Mouse (Mus musculus): ENCODE measurements at regions not wholly inside any gene's neighbourhood (a gene's known extent, or its start where the extent isn't known, plus 50 kb on each side); places are given as distances from the start of the nearest gene placed in this dataset.

GRCm38 (mm10) chr14:46302601-46303000 lies 76.6 kb upstream of the Gm15217 start:
- Histone ChIP-seq H3K79me2 (ENCODE audit: control insufficient read depth, insufficient read depth) (no peaks in the 10 kb centered on the region), H3K4me2 (ENCODE audit: low read depth) (no peak overlapping the region), H3ac (ENCODE audit: control insufficient read depth, insufficient read length) (no peak overlapping the region), H3K4me3 (no peak overlapping the region), H3K36me3 (ENCODE audit: control insufficient read depth, insufficient read depth) (no peaks in the 10 kb centered on the region), H3K27me3 (ENCODE audit: control insufficient read depth, insufficient read depth, insufficient read length) (no peaks in the 10 kb centered on the region)
- TF ChIP-seq POLR2A (IDR thresholded peaks at IDR 0.05; ENCODE audit: insufficient read length, low read depth) (no peak), REST (IDR thresholded peaks at IDR 0.05; ENCODE audit: insufficient read depth, insufficient read length) (no peak), E2F4 (IDR thresholded peaks at IDR 0.05; ENCODE audit: insufficient read depth) (no peak), MYOG (IDR thresholded peaks at IDR 0.05; ENCODE audit: control insufficient read depth in 1 of 3, insufficient read depth in 1 of 3, insufficient read length in 2 of 3, low read depth in 2 of 3) (no peak), MAX (IDR thresholded peaks at IDR 0.05; ENCODE audit: low read depth) (no peak), MYOD1 (IDR thresholded peaks at IDR 0.05; ENCODE audit: control insufficient read depth in 1 of 3, insufficient read length in 2 of 3, low read depth in 2 of 3) (no peak), SRF (IDR thresholded peaks at IDR 0.05; ENCODE audit: control insufficient read depth, insufficient read length, low read depth) (no peak), TCF12 (IDR thresholded peaks at IDR 0.05; ENCODE audit: insufficient read depth, poor library complexity, severe bottlenecking) (no peak), CEBPB (IDR thresholded peaks at IDR 0.05; ENCODE audit: insufficient read depth, poor library complexity, severe bottlenecking) (no peak), USF1 (IDR thresholded peaks at IDR 0.05; ENCODE audit: low read depth) (no peak), TCF3 (IDR thresholded peaks at IDR 0.05; ENCODE audit: insufficient read length, low read depth) (no peak), POLR2AphosphoS2 (IDR thresholded peaks at IDR 0.05; ENCODE audit: insufficient read length, low read depth) (no peak)

DNA sequence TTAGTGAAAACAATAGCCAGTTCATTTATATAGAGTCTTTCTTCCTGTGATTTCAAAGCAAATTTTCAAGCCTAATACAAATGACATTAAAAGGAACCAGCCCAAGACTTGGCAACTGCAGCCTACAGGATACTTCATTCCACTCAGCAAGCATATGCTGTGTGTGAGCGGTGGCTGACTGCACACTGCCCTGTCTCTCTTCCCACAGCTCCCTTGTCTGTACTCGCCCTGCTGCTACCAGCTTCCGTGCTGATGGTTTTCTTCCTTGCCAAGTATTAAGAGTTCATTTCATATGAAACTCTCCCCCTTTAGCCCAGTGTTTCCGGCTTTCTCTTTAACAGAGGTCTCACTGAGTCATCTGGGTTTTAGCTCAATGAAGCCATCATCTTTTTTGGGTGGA lies 73.9 kb upstream of the Gm15217 start:
- no peaks in the 10 kb centered on the region for H3K27me3 ChIP-seq (ENCODE audit: control insufficient read depth, insufficient read depth, insufficient read length)

DNA sequence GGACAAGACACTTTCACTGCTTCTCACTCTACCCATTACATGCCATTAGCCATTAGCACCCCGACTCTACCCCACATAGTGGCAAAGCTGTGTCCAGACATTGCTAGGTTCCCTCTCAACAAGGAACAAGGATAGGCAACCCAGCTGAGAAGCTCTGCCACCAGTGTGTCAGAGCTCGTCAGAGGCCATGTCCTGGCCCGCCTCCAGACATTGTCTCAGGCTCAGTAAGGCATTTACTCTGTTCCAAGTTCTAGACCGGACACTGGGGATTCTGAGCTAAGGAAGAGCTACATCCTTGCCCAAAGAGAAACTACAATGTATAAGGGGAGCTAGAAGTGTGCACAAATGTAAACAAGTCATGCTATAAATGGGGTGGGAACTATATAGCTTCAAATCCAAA lies 66.2 kb upstream of the Gm15217 start:
- Histone ChIP-seq H3K4me3 (no peak overlapping the region), H3ac (ENCODE audit: control insufficient read depth, insufficient read length) (no peak overlapping the region), H3K4me2 (ENCODE audit: low read depth) (no peak overlapping the region), H3K79me2 (ENCODE audit: control insufficient read depth, insufficient read depth) (no peaks in the 10 kb centered on the region), H3K36me3 (ENCODE audit: control insufficient read depth, insufficient read depth) (no peaks in the 10 kb centered on the region), H3K27me3 (ENCODE audit: control insufficient read depth, insufficient read depth, insufficient read length) (peaks cover 5% of the 10 kb centered on the region)
- no peak for TF ChIP-seq USF1 (IDR thresholded peaks at IDR 0.05; ENCODE audit: low read depth)
- TF ChIP-seq POLR2A (IDR thresholded peaks at IDR 0.05; ENCODE audit: insufficient read length, low read depth), result no peak
- TF ChIP-seq SRF (IDR thresholded peaks at IDR 0.05; ENCODE audit: control insufficient read depth, insufficient read length, low read depth), result no peak

More for the DNA sequence above, 73.9 kb upstream of the Gm15217 start:
- H3ac ChIP-seq (ENCODE audit: control insufficient read depth, insufficient read length), result no peak overlapping the region
- no peaks in the 10 kb centered on the region for H3K36me3 ChIP-seq (ENCODE audit: control insufficient read depth, insufficient read depth)
- H3K4me2 ChIP-seq (ENCODE audit: low read depth), result no peak overlapping the region
- no peaks in the 10 kb centered on the region for H3K79me2 ChIP-seq (ENCODE audit: control insufficient read depth, insufficient read depth)
- no peak for TF ChIP-seq E2F4 (IDR thresholded peaks at IDR 0.05; ENCODE audit: insufficient read depth)
- no peak for TF ChIP-seq MYOG (IDR thresholded peaks at IDR 0.05; ENCODE audit: control insufficient read depth in 1 of 3, insufficient read depth in 1 of 3, insufficient read length in 2 of 3, low read depth in 2 of 3)
- no peak for TF ChIP-seq CEBPB (IDR thresholded peaks at IDR 0.05; ENCODE audit: insufficient read depth, poor library complexity, severe bottlenecking)
- TF ChIP-seq USF1 (IDR thresholded peaks at IDR 0.05; ENCODE audit: low read depth), result no peak
- TF ChIP-seq TCF12 (IDR thresholded peaks at IDR 0.05; ENCODE audit: insufficient read depth, poor library complexity, severe bottlenecking), result no peak
- TF ChIP-seq MAX (IDR thresholded peaks at IDR 0.05; ENCODE audit: low read depth), result no peak
- no peak for TF ChIP-seq SRF (IDR thresholded peaks at IDR 0.05; ENCODE audit: control insufficient read depth, insufficient read length, low read depth)
- no peak for TF ChIP-seq REST (IDR thresholded peaks at IDR 0.05; ENCODE audit: insufficient read depth, insufficient read length)
- TF ChIP-seq MYOD1 (IDR thresholded peaks at IDR 0.05; ENCODE audit: control insufficient read depth in 1 of 3, insufficient read length in 2 of 3, low read depth in 2 of 3), result no peak
- TF ChIP-seq POLR2AphosphoS2 (IDR thresholded peaks at IDR 0.05; ENCODE audit: insufficient read length, low read depth), result no peak
- no peak for TF ChIP-seq POLR2A (IDR thresholded peaks at IDR 0.05; ENCODE audit: insufficient read length, low read depth)
- TF ChIP-seq TCF3 (IDR thresholded peaks at IDR 0.05; ENCODE audit: insufficient read length, low read depth), result no peak
- H3K4me3 ChIP-seq, result no peak overlapping the region

- H3K27me3 ChIP-seq (ENCODE audit: control insufficient read depth, insufficient read depth, insufficient read length), result peaks cover 5% of the 10 kb centered on the region
- no peak overlapping the region for H3K4me3 ChIP-seq
- TF ChIP-seq CEBPB (IDR thresholded peaks at IDR 0.05; ENCODE audit: insufficient read depth, poor library complexity, severe bottlenecking) (no peak), TCF3 (IDR thresholded peaks at IDR 0.05; ENCODE audit: insufficient read length, low read depth) (no peak), REST (IDR thresholded peaks at IDR 0.05; ENCODE audit: insufficient read depth, insufficient read length) (no peak), USF1 (IDR thresholded peaks at IDR 0.05; ENCODE audit: low read depth) (no peak), POLR2A (IDR thresholded peaks at IDR 0.05; ENCODE audit: insufficient read length, low read depth) (no peak), SRF (IDR thresholded peaks at IDR 0.05; ENCODE audit: control insufficient read depth, insufficient read length, low read depth) (no peak), MAX (IDR thresholded peaks at IDR 0.05; ENCODE audit: low read depth) (no peak), TCF12 (IDR thresholded peaks at IDR 0.05; ENCODE audit: insufficient read depth, poor library complexity, severe bottlenecking) (no peak), POLR2AphosphoS2 (IDR thresholded peaks at IDR 0.05; ENCODE audit: insufficient read length, low read depth) (no peak), E2F4 (IDR thresholded peaks at IDR 0.05; ENCODE audit: insufficient read depth) (no peak), MYOD1 (IDR thresholded peaks at IDR 0.05; ENCODE audit: control insufficient read depth in 1 of 3, insufficient read length in 2 of 3, low read depth in 2 of 3) (no peak), MYOG (IDR thresholded peaks at IDR 0.05; ENCODE audit: control insufficient read depth in 1 of 3, insufficient read depth in 1 of 3, insufficient read length in 2 of 3, low read depth in 2 of 3) (no peak)
- H3ac ChIP-seq (ENCODE audit: control insufficient read depth, insufficient read length), result no peak overlapping the region
- no peak overlapping the region for H3K4me2 ChIP-seq (ENCODE audit: low read depth)
- no peaks in the 10 kb centered on the region for H3K79me2 ChIP-seq (ENCODE audit: control insufficient read depth, insufficient read depth)
- H3K36me3 ChIP-seq (ENCODE audit: control insufficient read depth, insufficient read depth), result no peaks in the 10 kb centered on the region
These were observed 62.7 kb upstream of the Gm15217 start for GRCm38 (mm10) chr14:46316521-46316920.

Data from myocyte (in vitro differentiated cells).